Mouse (Mus musculus) megakaryocyte, embryonic 14.5 days (primary cell): ENCODE data around the gene Rasa4.

Experiments used
- FLI1 ChIP-seq: IDR thresholded peaks from 2 replicates; pipeline ENCODE4 v1.6.1; 2012; ENCODE audit warnings: low read length, inconsistent platforms, mixed read lengths
- GATA1 ChIP-seq: IDR thresholded peaks from 3 replicates; pipeline ENCODE4 v1.6.1; 2012; ENCODE audit warnings: mixed read lengths, low read length, inconsistent platforms, borderline replicate concordance

DNA sequence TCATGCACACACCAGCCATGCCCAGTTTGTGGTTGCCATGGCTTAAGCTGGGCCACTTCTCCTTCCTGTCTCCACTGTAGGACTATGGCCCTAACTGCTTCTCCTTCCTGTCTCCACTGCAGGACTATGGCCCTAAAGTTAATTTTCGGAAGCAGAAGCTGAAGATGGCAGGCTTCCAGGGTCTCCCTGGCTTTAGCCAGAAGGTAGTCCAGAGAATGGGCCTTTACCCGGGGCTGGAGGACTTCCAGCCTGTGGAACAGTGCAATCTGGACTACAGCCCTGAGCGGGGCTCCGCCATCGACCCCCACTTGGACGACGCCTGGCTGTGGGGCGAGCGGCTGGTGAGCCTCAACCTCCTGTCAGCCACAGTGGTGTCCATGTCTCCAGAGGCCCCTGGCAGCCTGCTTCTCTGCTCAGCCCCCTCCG is 56.4 kb downstream of the Rasa4 start:
- TF ChIP-seq GATA1 (no peak), FLI1 (no peak)
